Mouse (Mus musculus): ENCODE measurements around the gene Yes1.
"Not testable (repeated sequence)": the region's sequence is repeated elsewhere in the genome, so short reads cannot be mapped to it uniquely, and the experiment has no call there.

Yes1 gene

GRCm38 (mm10) chr5:32706226-32706780 is 95.3 kb downstream of the Yes1 start:
- no peak for DNase-seq (ENCODE audit: low spot score)

DNA sequence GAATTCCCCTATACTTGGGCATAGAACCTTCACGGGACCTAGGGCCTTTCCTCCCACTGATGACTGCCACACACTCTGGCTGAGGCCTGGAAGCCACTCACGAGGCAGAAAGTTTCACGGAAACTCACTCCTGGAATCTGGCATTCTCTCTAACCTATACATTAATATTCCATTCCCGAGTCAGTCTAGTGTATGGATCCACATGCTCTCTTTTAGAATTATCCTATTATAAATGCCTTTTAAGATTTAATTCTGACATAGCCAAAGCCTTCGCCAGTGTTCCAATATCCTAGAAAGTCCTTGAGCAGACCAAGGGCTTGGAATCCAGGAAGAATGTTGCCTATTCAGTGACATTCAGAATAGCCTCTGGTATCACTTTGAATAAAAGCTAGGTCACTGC is 100.5 kb downstream of the Yes1 start:
- no peak for DNase-seq (ENCODE audit: low spot score)

GRCm38 (mm10) chr5:32712221-32713041 is 101.5 kb downstream of the Yes1 start:
- no peak for DNase-seq (ENCODE audit: low spot score)

GRCm38 (mm10) chr5:32713042-32713702 is 102.2 kb downstream of the Yes1 start:
- DNase-seq (ENCODE audit: low spot score): no peak

- DNase-seq (ENCODE audit: low spot score): peak; percentile 87
These were observed 102.9 kb downstream of the Yes1 start for GRCm38 (mm10) chr5:32713703-32714467.

DNA sequence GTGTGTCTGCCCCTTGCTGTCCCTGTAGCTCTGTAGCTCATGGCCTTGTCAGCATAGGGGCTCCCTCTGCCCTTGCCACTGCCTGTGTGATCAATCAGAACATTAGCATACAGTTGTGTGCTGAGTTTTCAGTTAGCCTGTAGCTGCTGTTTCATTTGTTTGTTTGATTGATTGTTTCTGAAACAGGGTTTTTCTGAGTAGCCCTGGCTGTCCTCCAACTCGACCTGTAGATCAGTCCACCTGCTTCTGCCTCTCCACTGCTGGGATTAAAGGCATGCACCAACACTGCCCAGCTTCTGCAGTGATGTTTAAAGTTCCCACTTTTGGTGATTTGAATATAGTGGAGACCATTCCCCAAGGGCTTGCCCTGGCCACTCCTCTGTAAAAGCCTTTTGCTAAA is 106.8 kb downstream of the Yes1 start:
- no peak for DNase-seq (ENCODE audit: low spot score)

- no peak for DNase-seq (ENCODE audit: low spot score)
These were observed 107.9 kb downstream of the Yes1 start for GRCm38 (mm10) chr5:32718916-32719315.

- DNase-seq (ENCODE audit: low spot score): no peak
These were observed 109.4 kb downstream of the Yes1 start for GRCm38 (mm10) chr5:32720416-32720815.

DNA sequence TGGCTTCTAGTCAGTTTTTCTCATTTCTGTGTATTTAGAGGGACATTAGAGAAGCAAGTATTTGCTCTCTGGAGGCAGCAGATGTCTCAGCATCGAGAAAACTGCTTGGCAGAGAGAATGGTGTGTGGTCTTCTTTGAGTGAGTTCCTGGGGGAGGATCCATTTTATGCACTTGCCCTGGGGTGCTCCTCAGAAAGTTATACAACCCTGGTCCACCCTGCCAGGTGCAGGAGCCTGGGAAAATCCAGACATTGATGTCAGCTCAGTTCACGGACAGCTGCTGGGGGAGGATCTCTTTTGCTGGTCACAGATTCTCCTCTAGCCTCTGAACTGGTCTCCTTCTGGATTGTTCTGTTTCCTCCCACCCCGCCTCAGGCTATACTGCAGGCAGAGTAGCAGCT is 110.3 kb downstream of the Yes1 start:
- DNase-seq (ENCODE audit: low spot score): no peak

DNA sequence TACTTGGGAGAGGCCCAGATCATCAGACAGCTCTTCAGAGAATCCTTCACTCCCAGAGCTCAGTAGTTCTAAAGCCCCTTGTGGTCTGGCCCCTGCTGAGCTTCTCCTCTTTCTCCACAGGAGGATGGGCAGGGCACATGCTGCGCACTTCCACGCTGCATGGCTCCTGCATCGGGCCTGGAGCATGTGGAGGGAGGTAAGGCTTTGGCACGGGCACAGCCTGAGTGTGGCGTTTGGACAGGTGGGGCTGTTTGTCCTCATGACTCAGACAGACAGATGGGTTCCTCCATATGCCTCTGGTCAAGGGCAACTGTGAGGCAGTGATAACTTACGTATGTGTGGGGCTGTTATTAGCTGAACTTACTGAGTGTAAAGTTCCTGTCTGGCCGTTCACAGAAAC is 111.3 kb downstream of the Yes1 start:
- no peak for DNase-seq (ENCODE audit: low spot score)

DNA sequence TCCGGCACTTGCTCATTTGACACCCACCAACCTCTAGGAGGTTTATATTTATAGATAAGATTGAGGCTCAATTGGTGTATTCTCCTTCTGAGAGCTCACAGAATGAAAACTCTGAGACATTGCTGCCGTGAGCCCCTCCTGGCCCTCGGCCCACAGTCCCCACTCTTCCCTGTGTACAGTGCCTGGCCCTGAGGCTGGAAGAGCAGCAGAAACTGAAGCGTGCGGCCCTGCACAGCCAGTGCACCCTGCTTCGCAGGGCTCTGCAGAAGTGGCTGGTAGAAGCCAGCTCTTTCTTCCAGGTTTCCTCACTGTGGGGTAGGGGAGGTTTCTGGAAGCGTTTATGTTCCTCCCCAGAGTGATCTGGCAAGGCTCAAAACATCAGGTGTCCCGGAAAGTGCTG is 111.7 kb downstream of the Yes1 start:
- DNase-seq (ENCODE audit: low spot score): not testable (repeated sequence)

GRCm38 (mm10) chr5:32723981-32724380 is 113.0 kb downstream of the Yes1 start:
- no peak for DNase-seq (ENCODE audit: low spot score)

- not testable (repeated sequence) for DNase-seq (ENCODE audit: low spot score)
These were observed 114.4 kb downstream of the Yes1 start for GRCm38 (mm10) chr5:32725397-32725796.

DNA sequence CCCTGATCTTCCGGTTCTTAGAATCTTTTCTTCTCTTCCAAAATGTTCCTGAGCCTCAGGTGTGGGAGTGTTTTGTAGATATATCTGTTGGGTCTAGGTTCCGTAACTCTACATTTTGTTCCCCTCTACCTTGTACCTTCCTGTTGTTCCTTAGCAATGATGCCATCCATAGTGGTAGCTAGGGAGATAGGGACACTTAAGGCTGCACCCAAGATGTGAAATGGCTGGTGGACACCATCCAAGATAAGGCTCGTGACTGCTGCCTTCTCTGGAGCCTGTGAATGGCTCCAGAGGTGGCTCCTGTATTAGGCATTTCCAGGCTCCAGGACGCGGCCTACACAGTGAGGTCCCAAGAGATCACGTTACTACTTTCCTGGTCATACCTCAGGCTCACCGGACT is 117.3 kb downstream of the Yes1 start:
- no peak for DNase-seq (ENCODE audit: low spot score)

- DNase-seq (ENCODE audit: low spot score): no peak
These were observed 117.9 kb downstream of the Yes1 start for GRCm38 (mm10) chr5:32728851-32729250.

- not testable (repeated sequence) for DNase-seq (ENCODE audit: low spot score)
These were observed 122.9 kb downstream of the Yes1 start for GRCm38 (mm10) chr5:32733892-32734291.

DNA sequence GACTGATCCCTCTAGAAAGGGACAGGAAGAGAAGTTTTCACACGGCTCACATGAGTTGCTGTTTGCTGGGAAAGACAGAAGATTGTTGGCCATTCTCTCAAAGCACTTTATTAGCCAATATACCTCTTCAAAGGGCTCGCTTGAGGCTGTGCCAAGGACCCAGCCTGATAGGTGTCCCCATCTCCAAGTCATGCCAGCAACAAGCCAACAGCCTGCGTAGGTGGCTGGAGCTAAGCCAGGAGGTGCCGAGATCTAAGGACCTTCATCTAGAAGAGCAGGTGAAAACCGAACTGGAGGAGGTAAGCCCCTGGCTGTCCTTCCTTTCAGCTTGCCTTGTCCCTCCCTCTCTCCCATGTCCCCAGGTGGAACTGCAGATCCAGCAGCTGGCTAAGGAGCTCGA is 124.8 kb downstream of the Yes1 start:
- no peak for DNase-seq (ENCODE audit: low spot score)
